Mouse (Mus musculus): ENCODE measurements around the gene Mtg1.
A peak's percentile ranks its signal among the peaks of the same experiment; 100 is the strongest.

Gene Mtg1

GRCm38 (mm10) chr7:140137135-140138020 is at the start of gene Mtg1:
TSS of gene Mtg1 (plus strand) at chr7:140137564.
- DNase-seq (ENCODE audit: low read depth) = peak; percentile 73

GRCm38 (mm10) chr7:140090601-140091000 is 46.8 kb upstream of the Mtg1 start:
- DNase-seq (ENCODE audit: low read depth) = no peak

- DNase-seq (ENCODE audit: low read depth) = no peak
Measured at GRCm38 (mm10) chr7:140092924-140093528, 44.3 kb upstream of the Mtg1 start, which contains the start of gene Prap1. TSS of gene Prap1 (plus strand) at chr7:140093395.

- no peak for DNase-seq (ENCODE audit: low read depth)
Measured at GRCm38 (mm10) chr7:140094954-140095353, 42.4 kb upstream of the Mtg1 start.

- no peak for DNase-seq (ENCODE audit: low read depth)
Measured at GRCm38 (mm10) chr7:140095556-140095955, 41.8 kb upstream of the Mtg1 start.

GRCm38 (mm10) chr7:140096055-140096454 is 41.3 kb upstream of the Mtg1 start:
- no peak for DNase-seq (ENCODE audit: low read depth)

- DNase-seq (ENCODE audit: low read depth) = no peak
Measured at GRCm38 (mm10) chr7:140098466-140098865, 38.9 kb upstream of the Mtg1 start.

GRCm38 (mm10) chr7:140101498-140101897 is 35.9 kb upstream of the Mtg1 start:
- no peak for DNase-seq (ENCODE audit: low read depth)

GRCm38 (mm10) chr7:140101993-140102860 is 35.1 kb upstream of the Mtg1 start, which contains the start of gene Fuom:
TSS of gene Fuom (minus strand) at chr7:140102441.
- peak; percentile 52 for DNase-seq (ENCODE audit: low read depth)

- DNase-seq (ENCODE audit: low read depth) = no peak
Measured at GRCm38 (mm10) chr7:140104009-140104408, 33.4 kb upstream of the Mtg1 start.

GRCm38 (mm10) chr7:140111943-140112342 is 25.4 kb upstream of the Mtg1 start:
- DNase-seq (ENCODE audit: low read depth) = peak; percentile 89

GRCm38 (mm10) chr7:140115583-140116328 is 21.6 kb upstream of the Mtg1 start, which contains the start of gene Paox:
TSS of gene Paox (plus strand) at chr7:140115799.
- peak; percentile 94 for DNase-seq (ENCODE audit: low read depth)

- DNase-seq (ENCODE audit: low read depth) = peak; percentile 90
Measured at GRCm38 (mm10) chr7:140116329-140117054, 20.9 kb upstream of the Mtg1 start, which contains the start of gene Echs1. TSS of gene Echs1 (minus strand) at chr7:140116476.

- no peak for DNase-seq (ENCODE audit: low read depth)
Measured at GRCm38 (mm10) chr7:140120484-140120883, 16.9 kb upstream of the Mtg1 start.

- no peak for DNase-seq (ENCODE audit: low read depth)
Measured at GRCm38 (mm10) chr7:140121338-140121910, 15.9 kb upstream of the Mtg1 start.

- no peak for DNase-seq (ENCODE audit: low read depth)
Measured at GRCm38 (mm10) chr7:140122765-140123164, 14.6 kb upstream of the Mtg1 start.

GRCm38 (mm10) chr7:140124382-140124781 is 13.0 kb upstream of the Mtg1 start:
- no peak for DNase-seq (ENCODE audit: low read depth)

- DNase-seq (ENCODE audit: low read depth) = peak; percentile 76
Measured at GRCm38 (mm10) chr7:140125278-140126021, 11.9 kb upstream of the Mtg1 start.

GRCm38 (mm10) chr7:140126022-140126350 is 11.4 kb upstream of the Mtg1 start:
- DNase-seq (ENCODE audit: low read depth) = no peak

- no peak for DNase-seq (ENCODE audit: low read depth)
Measured at GRCm38 (mm10) chr7:140126934-140127333, 10.4 kb upstream of the Mtg1 start.

All from fibroblast of lung, adult 2 months (primary cell).